Mouse (Mus musculus) heart, embryonic 13.5 days (tissue): ENCODE measurements around the gene Cbx6. TPM values are rescaled to one million over a fixed set of nuclear protein-coding genes. Genes with fewer than 3 reads are reported as not detected.

Experiments
- ATAC-seq: fragments of 200-750 bp; cut with Nextera tagmentation; 2 replicates; pipeline ENCODE4 v1.8.0; 2017; ENCODE audit warnings: moderate TSS enrichment; ENCODE audit not compliant: insufficient number of reproducible peaks, low FRiP score, low TSS enrichment; ENCODE audit errors: extremely low read depth
- H3K27ac ChIP-seq: fragments of 300-500 bp; sonication (generic); replicated peaks from 2 replicates; pipeline ENCODE4 v1.5.1; 2015; ENCODE audit warnings: moderate library complexity, mild to moderate bottlenecking, inconsistent platforms
- H3K27me3 ChIP-seq: fragments of 300-500 bp; sonication (generic); replicated peaks from 2 replicates; pipeline ENCODE4 v1.6.1; 2015; ENCODE audit warnings: mild to moderate bottlenecking, inconsistent platforms
- H3K36me3 ChIP-seq: fragments of 300-500 bp; sonication (generic); 2 replicates; pipeline ENCODE4 v1.6.1; 2015; ENCODE audit warnings: mild to moderate bottlenecking, inconsistent platforms
- H3K4me1 ChIP-seq: fragments of 300-500 bp; sonication (generic); 2 replicates; pipeline ENCODE4 v1.6.1; 2015; ENCODE audit warnings: inconsistent platforms
- H3K4me2 ChIP-seq: fragments of 300-500 bp; sonication (generic); 2 replicates; pipeline ENCODE4 v1.6.1; 2015; ENCODE audit warnings: inconsistent platforms, mild to moderate bottlenecking, moderate library complexity
- H3K4me3 ChIP-seq: fragments of 300-500 bp; sonication (generic); 2 replicates; pipeline ENCODE4 v1.5.1; 2015; ENCODE audit warnings: moderate library complexity, mild to moderate bottlenecking, inconsistent platforms
- H3K9ac ChIP-seq: fragments of 300-500 bp; sonication (generic); 2 replicates; pipeline ENCODE4 v1.6.1; 2015; ENCODE audit warnings: inconsistent platforms, mild to moderate bottlenecking, moderate library complexity
- H3K9me3 ChIP-seq: fragments of 300-500 bp; sonication (generic); 2 replicates; pipeline ENCODE4 v1.6.1; 2016; ENCODE audit warnings: inconsistent platforms
- WGBS: fragments of 180-500 bp; shearing (Covaris S2); methylation state at CpG from one replicate; pipeline ENCODE4 v1.1.7; 2015; ENCODE audit warnings: mixed read lengths; 5-methylcytosine and 5-hydroxymethylcytosine counted together
- polyA plus RNA-seq: library from polyadenylated mRNA; unstranded; fragments of >200 nt; fragmentation: Nextera tagmentation; extraction: Ambion mirVana; gene quantifications from 2 replicates; pipeline ENCODE4 v1.2.1, GENCODE M21; 2015

Cbx6 gene
- 48.6 and 49.5 TPM in 2 replicates for polyA plus RNA-seq

DNA sequence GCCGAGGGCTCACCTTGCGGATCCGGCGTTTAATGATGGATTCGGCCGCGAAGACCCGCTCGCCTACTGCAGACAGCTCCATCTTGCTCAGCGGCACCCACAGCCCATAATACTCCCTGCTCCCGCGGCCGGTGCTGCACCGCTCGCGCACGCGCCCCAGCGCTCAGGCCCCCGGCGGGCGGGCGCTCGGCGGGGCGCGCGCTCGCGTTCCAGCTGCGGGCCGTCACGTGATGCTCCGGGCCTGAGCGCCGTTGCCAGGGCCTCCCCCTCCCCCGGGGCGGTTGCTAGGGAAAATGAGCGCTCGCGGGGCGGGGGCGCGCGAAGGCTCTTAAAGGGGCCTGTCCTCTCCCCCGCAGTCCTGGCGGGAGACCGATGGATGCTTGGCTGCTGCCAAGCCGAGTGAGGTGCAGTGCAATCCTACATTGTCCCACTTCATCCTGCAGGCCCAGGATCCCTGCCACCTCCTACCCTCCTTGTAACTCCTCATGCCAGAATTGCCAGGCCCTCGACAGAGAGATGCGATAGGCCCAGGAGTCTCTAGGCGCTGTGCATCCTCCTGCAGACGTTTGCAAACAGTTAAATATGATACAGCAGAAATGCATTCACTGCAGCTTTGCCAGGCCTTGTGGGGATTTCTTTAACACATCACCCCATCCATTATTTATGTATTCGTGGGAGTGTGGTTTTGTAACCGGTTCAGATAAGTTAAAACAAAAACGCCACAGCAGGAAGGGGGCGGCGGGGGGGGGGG is at the start of gene Cbx6, which contains the start of gene Npcd:
TSS of gene Cbx6 (minus strand) at position 559 of the 751 bp plus-strand sequence.
TSS of gene Npcd (minus strand) at position 108 of the 751 bp plus-strand sequence.
- H3K4me2 ChIP-seq: peak within 1 kb of the TSS; percentile 91
- H3K27me3 ChIP-seq: no peaks in the 10 kb centered on the region; the same call in 1 of the 2 replicates
- peak within 1 kb of the TSS; percentile 90 for H3K4me3 ChIP-seq
- H3K36me3 ChIP-seq: peaks cover 16% of the 10 kb centered on the region
- 1% methylated on average over 58 of the region's 58 CpGs for WGBS
- H3K27ac ChIP-seq: peak within 1 kb of the TSS; percentile 97
- ATAC-seq: peak; percentile 78
- no peaks in the 10 kb centered on the region for H3K9me3 ChIP-seq
- H3K4me1 ChIP-seq: peaks cover 42% of the 10 kb centered on the region
- H3K9ac ChIP-seq: peak within 1 kb of the TSS; percentile 97

DNA sequence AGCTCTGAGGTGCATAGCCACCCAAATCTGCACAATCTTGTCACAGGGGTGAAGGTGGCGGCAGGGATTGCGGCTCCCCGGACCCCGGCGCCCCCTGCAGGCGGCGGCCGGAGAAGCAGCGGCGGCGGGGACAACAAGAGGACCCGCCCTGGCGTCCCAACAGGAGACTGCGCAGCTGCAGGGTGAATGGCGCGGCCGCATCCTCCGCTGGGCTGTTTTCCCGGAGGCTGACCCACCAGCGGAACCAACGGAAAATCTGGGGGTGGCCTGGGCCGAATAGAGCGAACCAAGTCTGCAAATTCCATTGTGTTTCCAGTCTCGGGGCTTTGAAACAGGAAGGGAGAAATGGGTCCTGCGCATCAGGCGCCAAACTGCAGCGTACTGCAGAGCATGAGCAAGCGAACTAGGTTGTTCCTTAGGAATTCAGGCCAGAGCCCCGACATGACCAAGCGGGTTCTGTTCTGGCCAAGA is 48.9 kb upstream of the Cbx6 start:
- Histone ChIP-seq H3K9ac (peak overlapping the region; percentile 80), H3K36me3 (no peaks in the 10 kb centered on the region), H3K27ac (peak overlapping the region; percentile 87), H3K4me3 (peak overlapping the region; percentile 60), H3K9me3 (no peaks in the 10 kb centered on the region), H3K27me3 (no peaks in the 10 kb centered on the region), H3K4me1 (peaks cover 28% of the 10 kb centered on the region), H3K4me2 (peak overlapping the region; percentile 74)
- 0% methylated on average over 30 of the region's 30 CpGs for WGBS
- ATAC-seq: peak; percentile 70; the same call in 1 of the 2 replicates

DNA sequence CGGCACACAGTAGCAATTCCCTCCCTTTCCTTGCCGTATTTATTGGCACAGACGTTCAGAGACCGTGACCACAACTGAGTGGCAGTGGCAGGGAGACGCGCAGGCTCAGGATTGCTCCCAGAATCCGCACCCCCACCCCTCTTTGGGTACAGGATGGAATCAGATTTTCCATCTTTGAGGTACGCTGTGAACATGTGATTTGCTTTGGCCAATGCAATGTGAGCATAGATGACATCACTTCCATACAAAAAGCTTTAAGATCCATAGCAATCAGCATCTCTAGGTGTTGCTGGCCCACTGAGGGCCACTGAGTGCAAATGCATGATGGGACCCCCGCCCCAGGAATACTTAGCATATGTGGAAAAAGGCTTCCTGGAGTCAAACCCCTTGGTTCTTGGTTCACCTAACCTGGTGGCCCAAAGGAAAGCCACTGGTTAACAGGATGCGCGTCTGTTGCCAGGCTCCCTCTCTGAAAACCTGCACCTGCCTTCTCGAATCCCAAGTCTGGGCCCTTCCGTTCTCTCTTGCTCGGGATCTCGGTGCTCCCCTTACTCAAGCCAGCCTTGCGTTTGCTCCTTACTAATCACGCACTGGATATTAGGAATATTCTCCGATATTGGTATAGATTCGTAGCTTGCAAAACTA is 48.3 kb upstream of the Cbx6 start:
- Histone ChIP-seq H3K9ac (peak overlapping the region; percentile 80), H3K4me1 (peaks cover 31% of the 10 kb centered on the region), H3K4me2 (peak overlapping the region; percentile 74), H3K27ac (no peak overlapping the region), H3K4me3 (peak overlapping the region; percentile 60), H3K27me3 (no peaks in the 10 kb centered on the region), H3K9me3 (no peaks in the 10 kb centered on the region), H3K36me3 (no peaks in the 10 kb centered on the region)
- 28% methylated on average over 19 of the region's 19 CpGs for WGBS
- ATAC-seq: no peak

DNA sequence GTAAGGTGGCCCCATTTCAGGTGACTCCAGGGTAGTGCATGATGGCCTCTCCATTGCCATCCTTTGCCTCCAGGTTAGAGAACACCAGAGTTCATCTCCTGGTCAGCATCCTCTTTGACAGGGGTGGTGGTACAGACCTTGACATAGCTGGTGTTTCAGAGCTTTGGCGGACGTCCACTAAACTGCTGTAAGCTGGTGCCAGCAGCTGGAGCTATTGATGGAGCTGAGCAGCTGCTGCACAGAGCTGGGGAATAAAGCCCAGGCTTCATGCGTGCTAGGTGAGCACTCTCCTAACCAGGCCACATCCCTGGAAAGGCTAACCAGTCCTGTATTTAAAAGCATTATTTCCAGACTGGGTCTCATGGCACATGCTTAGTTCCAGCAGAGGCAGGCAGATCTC is 46.0 kb upstream of the Cbx6 start:
- 76% methylated on average over 3 of the region's 3 CpGs for WGBS
- H3K4me3 ChIP-seq: no peak overlapping the region
- 0 out of 2 replicates have a peak, but pooled peaks cover 3% of the 10 kb centered on the region for H3K9me3 ChIP-seq
- H3K27ac ChIP-seq: no peak overlapping the region
- no peaks in the 10 kb centered on the region for H3K36me3 ChIP-seq
- peaks cover 31% of the 10 kb centered on the region for H3K4me1 ChIP-seq
- no peak for ATAC-seq
- H3K27me3 ChIP-seq: no peaks in the 10 kb centered on the region
- H3K4me2 ChIP-seq: no peak overlapping the region
- H3K9ac ChIP-seq: no peak overlapping the region

DNA sequence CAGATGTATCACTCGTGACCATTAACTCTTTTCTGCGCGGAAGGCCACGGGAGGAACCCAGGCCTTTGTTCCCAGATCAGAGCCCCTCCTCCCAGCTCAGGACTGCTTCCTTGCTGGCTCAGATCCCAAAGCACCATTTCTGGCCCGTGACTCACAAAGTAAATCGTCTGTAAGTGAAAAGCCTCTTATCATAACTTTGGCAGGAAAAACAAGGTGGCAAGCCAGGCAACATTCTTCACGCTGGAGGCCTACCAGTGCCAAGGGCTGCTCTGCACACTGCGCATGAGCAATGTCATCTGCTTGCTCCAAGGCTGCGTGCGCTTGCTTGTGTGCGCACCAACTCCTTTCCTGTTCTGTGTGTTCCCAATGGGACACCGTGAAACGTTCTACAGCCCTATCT is 44.8 kb upstream of the Cbx6 start:
- Histone ChIP-seq H3K36me3 (no peaks in the 10 kb centered on the region), H3K9ac (peak overlapping the region; percentile 61), H3K27me3 (no peaks in the 10 kb centered on the region), H3K4me3 (0 out of 2 replicates have a peak overlapping the region, but pooled peaks have one; percentile 1), H3K9me3 (0 out of 2 replicates have a peak, but pooled peaks cover 3% of the 10 kb centered on the region), H3K4me2 (peak overlapping the region; percentile 57), H3K4me1 (peaks cover 31% of the 10 kb centered on the region), H3K27ac (peak overlapping the region; percentile 93)
- WGBS: 16% methylated on average over 13 of the region's 13 CpGs
- ATAC-seq: peak; percentile 77

DNA sequence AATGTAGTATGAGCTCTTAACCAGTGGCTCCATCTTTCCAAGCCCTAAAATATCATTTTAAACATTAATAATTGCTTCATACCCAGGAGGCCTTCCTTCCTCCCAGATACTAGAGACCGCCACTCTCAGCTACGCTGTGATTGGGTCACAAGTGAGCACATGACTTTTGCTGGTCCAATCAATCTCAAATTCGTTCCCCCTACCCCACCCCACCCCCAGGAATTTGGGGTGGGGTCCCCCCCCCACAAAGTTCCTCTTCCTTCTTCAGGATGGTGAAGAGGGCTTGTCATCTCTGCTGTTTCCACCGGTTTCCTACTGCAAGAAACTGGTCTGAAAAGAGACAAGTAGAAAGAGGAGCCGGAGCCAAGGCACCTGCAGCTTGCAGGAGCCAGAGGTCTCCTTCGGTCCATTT is 44.2 kb upstream of the Cbx6 start:
- no peak for ATAC-seq
- Histone ChIP-seq H3K4me2 (peak overlapping the region; percentile 57), H3K27me3 (no peaks in the 10 kb centered on the region), H3K36me3 (no peaks in the 10 kb centered on the region), H3K4me3 (0 out of 2 replicates have a peak overlapping the region, but pooled peaks have one; percentile 1), H3K9ac (peak overlapping the region; percentile 61), H3K4me1 (peaks cover 31% of the 10 kb centered on the region), H3K9me3 (0 out of 2 replicates have a peak, but pooled peaks cover 3% of the 10 kb centered on the region), H3K27ac (peak overlapping the region; percentile 93)
- WGBS: 50% methylated on average over 6 of the region's 6 CpGs

DNA sequence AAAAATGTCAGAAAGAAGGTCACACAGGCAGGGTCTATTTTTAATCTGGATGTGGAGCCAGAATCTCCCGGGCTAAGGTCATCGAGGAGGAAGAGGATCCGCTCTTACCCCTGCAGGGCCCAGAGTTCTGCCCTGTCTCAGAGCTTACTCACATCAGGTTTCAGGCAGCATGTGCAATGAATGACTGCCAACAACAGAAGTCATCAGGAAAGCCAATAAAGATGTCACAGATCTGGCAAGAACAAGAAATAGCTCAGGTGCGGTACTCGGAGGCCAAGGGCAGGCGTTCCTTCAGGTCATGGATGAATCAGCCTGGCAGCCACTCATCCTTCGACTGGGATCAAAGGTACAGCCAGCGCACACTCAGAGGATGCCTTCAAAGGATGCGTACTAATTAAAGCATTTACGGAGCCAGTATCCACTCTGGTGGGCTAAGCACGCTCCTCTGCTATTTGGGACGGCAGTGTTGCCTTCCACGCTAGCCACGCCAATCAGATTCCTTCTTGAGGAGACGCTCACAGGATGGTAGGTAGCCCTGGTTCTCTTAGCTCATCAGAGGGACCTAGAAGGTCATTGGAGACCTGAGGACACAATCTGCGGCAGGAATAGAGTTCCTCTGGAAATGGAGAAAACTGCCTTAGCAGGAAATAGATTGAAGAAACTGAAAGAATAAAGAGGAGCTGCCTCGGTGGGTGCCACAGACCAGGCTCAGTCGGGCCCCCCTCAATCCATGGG is 40.9 kb upstream of the Cbx6 start:
- H3K9me3 ChIP-seq: 0 out of 2 replicates have a peak, but pooled peaks cover 3% of the 10 kb centered on the region
- H3K4me3 ChIP-seq: no peak overlapping the region
- H3K9ac ChIP-seq: no peak overlapping the region
- 80% methylated on average over 18 of the region's 18 CpGs for WGBS
- H3K27me3 ChIP-seq: no peaks in the 10 kb centered on the region
- peaks cover 22% of the 10 kb centered on the region for H3K4me1 ChIP-seq
- ATAC-seq: no peak
- no peak overlapping the region for H3K4me2 ChIP-seq
- no peak overlapping the region for H3K27ac ChIP-seq
- no peaks in the 10 kb centered on the region for H3K36me3 ChIP-seq

DNA sequence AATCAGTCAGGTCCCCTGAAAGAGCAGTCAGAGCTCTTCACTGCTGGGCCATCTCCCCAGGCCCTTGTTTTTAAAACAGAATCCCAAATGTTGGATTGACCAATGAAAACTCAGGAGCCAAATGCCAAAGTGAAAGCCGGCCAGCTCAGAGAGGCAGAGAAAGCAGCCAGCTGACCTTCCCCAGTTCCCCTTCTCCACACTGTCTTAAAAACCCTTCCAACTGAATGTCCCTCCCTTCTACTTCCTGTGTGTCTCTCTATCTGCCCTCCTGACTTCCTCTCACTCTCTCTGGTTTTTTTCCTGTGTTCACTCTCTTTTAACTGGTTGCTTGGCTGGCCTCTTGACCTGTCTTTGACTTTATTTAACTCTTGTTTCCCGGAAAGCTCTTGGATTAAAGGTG is 39.5 kb upstream of the Cbx6 start:
- Histone ChIP-seq H3K4me2 (no peak overlapping the region), H3K9ac (no peak overlapping the region), H3K36me3 (no peaks in the 10 kb centered on the region), H3K27ac (no peak overlapping the region), H3K27me3 (no peaks in the 10 kb centered on the region), H3K9me3 (peaks cover 7% of the 10 kb centered on the region), H3K4me3 (no peak overlapping the region), H3K4me1 (peaks cover 10% of the 10 kb centered on the region)
- WGBS: 48% methylated on average over 2 of the region's 2 CpGs
- ATAC-seq: no peak

DNA sequence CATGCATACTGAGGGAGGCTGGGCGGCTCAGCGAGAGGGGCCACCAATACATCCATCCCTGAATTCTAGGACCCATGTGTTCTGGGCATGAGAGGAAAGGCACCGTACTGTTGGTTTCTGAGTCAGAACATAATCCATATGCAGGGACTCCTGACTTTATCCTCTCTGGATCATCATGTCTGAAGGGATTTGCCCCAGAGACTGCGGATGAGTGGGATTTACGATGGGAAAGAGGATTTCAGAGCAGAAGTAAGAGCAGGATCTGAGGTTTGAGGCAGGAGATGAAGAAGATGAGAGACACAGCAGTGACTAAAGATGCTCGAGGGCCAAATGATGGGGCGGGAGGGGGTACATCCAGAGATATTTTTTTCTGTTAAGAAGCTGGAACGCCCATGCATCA is 39.1 kb upstream of the Cbx6 start:
- Histone ChIP-seq H3K4me3 (no peak overlapping the region), H3K4me1 (peaks cover 5% of the 10 kb centered on the region), H3K9me3 (peaks cover 7% of the 10 kb centered on the region), H3K27ac (no peak overlapping the region), H3K27me3 (no peaks in the 10 kb centered on the region), H3K9ac (no peak overlapping the region), H3K4me2 (no peak overlapping the region), H3K36me3 (no peaks in the 10 kb centered on the region)
- WGBS: 83% methylated on average over 8 of the region's 8 CpGs
- ATAC-seq: no peak

DNA sequence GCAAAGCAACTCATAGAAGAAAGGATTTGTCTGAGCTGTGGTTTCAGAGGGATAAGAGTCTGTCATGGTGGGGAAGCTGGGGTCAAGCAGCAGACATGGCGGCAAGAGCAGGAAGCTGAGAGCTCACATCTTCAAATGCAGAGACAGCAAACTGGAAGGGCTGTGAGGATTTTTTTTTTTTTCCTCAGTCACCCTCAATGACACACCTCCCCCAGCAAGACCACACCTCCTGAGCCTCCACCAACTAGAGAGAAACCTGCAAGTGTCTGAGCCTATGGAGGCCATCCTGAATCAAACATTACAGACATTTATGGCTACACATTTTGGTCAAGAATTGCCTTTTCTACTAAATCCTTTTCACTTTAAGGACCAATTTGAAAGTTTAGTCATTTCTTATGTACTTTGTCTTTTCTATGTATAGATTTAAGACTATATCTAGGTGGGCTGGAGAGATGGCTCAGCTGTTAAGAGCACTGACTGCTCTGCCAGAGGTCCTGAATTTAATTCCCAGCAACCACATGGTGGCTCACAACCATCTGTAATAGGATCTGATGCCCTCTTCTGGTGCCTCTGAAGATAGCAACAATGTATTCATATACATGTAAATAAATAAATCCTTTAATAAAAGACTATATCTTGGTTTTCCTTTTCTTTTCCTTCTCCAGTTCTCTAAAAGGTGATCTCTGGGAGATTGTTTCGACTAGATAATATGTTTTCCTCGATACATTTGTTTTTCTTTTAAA is 32.9 kb upstream of the Cbx6 start:
- WGBS: 66% methylated on average over 3 of the region's 3 CpGs
- Histone ChIP-seq H3K9me3 (peaks cover 7% of the 10 kb centered on the region), H3K4me2 (no peak overlapping the region), H3K9ac (no peak overlapping the region), H3K4me3 (no peak overlapping the region), H3K27ac (no peak overlapping the region), H3K27me3 (no peaks in the 10 kb centered on the region), H3K36me3 (no peaks in the 10 kb centered on the region), H3K4me1 (no peaks in the 10 kb centered on the region)
- no peak for ATAC-seq
